Mouse (Mus musculus): ENCODE measurements around the gene Nfe2l3.
A peak's percentile ranks its signal among the peaks of the same experiment; 100 is the strongest.
"Not testable (repeated sequence)": the region's sequence is repeated elsewhere in the genome, so short reads cannot be mapped to it uniquely, and the experiment has no call there.

Gene Nfe2l3

GRCm38 (mm10) chr6:51452927-51453503 is 20.5 kb downstream of the Nfe2l3 start:
- no peak for DNase-seq

DNA sequence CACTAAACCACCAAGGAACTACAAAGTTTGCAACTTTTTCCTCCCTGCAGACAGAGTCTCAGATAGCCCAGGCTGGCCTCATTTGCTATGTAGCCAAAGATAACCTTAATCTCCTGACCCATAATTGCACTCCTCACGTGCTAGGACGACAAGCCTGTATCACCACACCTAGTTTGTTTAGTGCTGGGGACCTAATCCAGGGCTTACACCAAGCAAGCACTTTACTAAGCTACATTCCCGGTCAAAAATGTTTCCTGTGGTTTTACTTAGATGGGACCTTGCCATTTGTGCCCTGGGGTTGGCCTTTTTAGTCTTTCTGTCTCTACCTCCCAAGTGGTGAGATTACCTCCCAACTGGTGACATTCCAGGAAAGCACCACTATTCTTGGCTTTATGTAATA is 22.5 kb downstream of the Nfe2l3 start:
- DNase-seq, result no peak

DNA sequence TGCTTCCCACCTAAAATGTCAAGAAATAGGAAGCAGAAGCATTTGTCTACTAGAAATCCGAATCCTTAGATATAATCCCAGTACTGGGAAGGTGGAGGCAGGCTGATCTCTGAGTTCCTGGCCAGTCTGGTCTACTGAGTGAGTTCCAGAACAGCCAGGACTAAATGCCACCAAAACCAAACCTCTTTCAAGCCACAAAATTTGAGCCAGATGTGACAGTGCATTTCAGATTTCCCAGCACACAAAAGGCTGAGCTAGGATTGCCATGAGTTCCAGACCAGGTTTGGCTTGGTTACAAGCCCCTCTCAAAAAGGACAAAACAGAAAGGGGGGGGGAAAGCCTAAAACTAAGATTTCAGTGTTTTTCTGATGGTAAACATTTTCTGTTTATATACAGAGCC is 23.7 kb downstream of the Nfe2l3 start:
- no peak for DNase-seq

- no peak for DNase-seq
Observed at GRCm38 (mm10) chr6:51457283-51457682, 24.8 kb downstream of the Nfe2l3 start.

- DNase-seq, result no peak
Observed at GRCm38 (mm10) chr6:51457770-51458387, 25.4 kb downstream of the Nfe2l3 start.

- DNase-seq, result no peak
Observed at GRCm38 (mm10) chr6:51458925-51459312, 26.4 kb downstream of the Nfe2l3 start.

GRCm38 (mm10) chr6:51459313-51460020 is 27.0 kb downstream of the Nfe2l3 start:
- no peak for DNase-seq

DNA sequence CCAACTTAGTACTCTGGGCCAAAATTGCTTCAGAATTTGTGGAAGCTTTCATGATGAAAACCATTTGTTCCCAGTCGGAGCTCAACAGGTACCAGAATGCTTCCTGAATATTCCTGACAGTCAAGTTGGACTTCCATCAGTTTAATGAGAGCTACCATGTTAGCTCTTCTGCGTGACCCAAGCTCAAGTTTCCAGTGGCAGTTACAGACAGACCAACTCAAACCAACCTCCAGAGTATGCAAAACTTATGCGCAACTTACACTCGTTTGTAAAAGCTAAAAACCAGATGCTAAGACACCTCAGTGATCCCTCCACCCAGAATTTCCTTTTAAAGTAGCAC is 27.5 kb downstream of the Nfe2l3 start:
- no peak for DNase-seq

- DNase-seq, result no peak
Observed at GRCm38 (mm10) chr6:51460363-51460762, 27.9 kb downstream of the Nfe2l3 start.

- DNase-seq, result no peak
Observed at GRCm38 (mm10) chr6:51467649-51468048, 35.2 kb downstream of the Nfe2l3 start.

DNA sequence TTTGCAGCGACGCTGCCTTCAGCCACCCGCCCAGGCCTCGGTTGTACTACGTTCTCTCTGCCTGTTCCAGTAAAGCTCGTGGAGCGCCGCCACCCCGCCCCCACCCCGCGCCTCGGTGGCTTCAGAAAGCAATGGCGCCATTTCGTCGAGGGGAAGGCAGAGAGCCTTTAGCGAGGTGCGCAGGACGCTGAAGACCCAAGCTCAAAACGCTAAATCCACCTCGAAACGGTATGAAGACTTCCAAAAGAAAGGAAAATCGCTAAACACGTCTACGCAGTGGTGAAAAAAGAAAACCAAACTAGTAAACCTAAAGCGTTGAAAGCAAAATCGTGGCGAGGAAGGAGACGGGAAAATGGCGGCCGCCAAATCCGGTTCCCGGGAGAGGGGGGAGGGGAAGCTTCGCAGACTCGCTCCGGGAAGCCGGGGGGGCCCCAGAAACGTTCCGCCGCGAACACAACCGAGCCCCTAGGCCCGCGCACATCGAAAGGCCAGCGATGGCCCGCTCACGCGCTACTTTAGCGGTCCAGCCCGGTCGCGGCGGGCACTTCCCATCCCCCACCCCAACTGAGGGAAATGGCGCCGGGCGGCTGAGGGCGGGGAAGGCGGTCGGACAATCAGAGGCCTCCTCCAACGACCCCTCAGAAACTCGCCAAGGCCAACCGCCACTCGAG is 36.6 kb downstream of the Nfe2l3 start:
- peak; percentile 80 for DNase-seq

- DNase-seq, result peak; percentile 99
Observed at GRCm38 (mm10) chr6:51469715-51470310, 37.3 kb downstream of the Nfe2l3 start, which contains the start of gene Hnrnpa2b1. Gene Hnrnpa2b1, minus strand, starts transcription at chr6:51469894.

DNA sequence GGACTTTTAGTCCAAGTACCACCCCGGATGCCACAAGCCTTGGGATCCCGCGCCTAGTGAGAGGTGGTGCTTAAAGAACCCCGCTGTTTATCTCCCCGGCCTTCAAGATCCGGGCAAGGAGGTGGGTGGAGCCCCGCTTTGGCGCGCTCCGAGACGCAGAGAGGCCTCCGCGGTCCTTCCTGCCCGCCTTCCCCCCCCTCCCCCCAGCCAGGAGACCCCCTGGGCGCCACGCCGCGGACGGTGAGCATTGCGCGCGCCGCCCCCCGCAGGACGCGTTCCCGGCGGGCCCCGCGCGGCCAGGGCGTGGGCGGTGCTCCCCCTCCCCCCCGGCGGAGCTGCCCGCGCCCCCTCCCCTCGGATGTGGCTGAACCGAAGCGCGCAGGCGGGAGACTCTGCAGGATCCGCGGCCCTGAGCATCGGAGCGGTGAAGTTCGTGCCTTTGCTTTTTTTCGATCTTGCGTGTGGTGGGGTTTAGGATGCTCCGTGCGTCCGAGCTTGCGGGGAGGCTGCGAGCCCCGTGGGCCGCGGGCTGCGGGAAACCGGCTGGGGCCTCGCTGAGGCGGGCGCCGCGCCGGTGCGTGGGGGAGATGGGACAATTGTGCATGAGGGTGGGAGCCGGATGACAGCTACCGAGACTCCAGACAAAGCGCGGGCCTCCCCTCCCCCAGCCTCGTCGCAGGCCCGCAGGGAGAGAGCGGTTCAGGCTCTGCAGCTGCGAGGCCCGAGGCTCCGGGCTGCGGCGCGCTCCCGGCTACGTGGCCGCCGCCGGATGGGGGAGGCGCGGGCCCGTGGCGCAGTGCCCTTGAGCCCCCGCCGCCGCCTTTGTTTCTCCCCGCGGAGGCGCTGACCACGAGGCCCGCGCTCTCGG is 38.1 kb downstream of the Nfe2l3 start, which contains the start of gene Cbx3:
Gene Cbx3, plus strand, starts transcription at position 50 of the 868 bp plus-strand sequence.
- peak; percentile 82 for DNase-seq

DNA sequence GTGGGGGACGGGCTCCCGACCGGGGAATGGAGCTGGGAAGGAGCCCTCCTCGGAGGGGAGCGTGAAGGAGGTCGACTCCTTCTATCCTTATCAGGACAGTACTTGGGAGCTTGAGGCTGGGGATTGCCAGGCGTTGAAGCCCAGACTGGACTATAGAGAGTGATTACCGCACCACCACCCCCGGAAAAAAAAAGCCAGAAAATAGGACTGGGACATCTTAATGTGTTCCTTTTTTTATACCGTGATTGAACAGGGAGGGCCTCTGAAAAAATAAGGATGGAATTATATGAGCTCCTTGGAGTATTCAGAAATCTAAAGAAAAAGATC is 38.7 kb downstream of the Nfe2l3 start:
- no peak for DNase-seq

GRCm38 (mm10) chr6:51471782-51472181 is 39.3 kb downstream of the Nfe2l3 start:
- no peak for DNase-seq

DNA sequence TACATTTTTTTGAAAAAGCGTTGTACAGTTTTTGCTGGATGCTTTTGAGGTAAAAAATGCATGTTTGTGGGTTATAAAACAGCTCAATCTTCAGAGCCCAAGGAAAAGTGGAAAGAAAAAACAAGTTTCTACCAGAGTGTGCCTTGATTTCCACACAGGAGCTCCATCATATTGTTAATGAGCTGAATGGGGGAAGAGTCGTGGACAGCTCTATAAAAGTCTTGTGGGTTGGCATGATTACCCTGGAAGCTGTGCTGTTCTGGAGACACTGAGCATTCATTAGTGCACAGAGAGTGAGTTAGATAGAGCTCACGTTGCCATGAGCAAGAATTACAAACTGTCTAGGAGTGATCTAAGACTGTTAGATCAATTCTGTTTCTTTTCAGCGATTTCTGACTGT is 39.7 kb downstream of the Nfe2l3 start:
- DNase-seq, result no peak

- no peak for DNase-seq
Observed at GRCm38 (mm10) chr6:51479136-51479731, 46.8 kb downstream of the Nfe2l3 start.

DNA sequence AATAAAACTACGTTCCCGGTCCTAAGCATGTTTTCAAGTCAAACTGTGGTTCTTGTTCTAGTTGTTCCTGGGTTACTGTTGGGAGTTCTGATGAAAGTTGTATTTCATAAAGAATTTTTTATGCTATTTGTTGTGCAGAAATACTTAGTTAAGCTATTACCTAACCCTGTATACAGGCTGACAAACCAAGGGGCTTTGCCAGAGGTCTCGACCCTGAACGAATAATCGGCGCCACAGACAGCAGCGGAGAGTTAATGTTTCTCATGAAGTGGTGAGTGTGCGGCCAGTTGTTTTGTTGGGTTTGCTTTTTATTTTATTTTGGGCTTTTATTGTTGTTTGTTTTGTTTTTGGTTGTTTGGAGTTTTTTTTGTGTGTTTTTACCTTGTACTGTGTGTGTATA is 49.1 kb downstream of the Nfe2l3 start:
- no peak for DNase-seq

DNA sequence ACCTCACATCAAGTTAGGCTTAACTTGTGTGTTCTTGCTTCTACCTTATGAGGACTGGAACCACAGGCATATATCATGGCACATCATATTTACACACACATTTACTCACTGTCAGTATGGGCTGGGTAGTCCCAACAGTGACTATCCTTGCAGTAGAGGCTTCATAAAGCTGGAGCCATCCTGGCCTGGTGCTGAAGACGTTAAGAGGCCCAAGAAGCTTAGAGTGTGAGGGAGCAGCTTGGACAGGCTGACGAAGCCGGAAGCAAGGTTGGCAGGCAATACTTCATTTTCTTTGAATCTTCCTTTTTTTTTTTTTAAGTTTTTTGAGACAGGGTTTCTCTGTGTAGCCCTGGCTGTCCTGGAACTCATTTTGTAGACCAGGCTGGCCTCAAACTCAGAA is 51.4 kb downstream of the Nfe2l3 start:
- no peak for DNase-seq

GRCm38 (mm10) chr6:51484556-51484955 is 52.1 kb downstream of the Nfe2l3 start:
- DNase-seq, result not testable (repeated sequence)

DNA sequence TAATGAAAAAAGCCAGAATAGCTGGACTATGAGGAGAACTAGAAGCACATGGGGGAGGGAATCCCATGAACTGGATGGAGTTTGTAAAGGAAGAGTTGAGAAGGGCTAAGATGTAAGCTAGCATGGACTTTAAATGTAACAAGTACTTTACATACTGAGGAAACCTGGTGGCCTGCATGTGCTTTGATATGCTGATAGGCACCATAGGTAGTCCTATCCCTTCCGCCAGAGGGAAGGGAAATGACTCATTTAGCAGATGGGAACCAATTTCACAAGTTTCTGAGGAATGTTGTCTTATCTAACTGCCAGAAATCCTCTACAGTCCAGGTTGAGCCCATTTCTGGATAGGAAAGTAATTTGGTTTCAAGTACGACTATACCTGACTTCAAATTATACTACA is 53.2 kb downstream of the Nfe2l3 start:
- no peak for DNase-seq

GRCm38 (mm10) chr6:51486076-51486710 is 53.7 kb downstream of the Nfe2l3 start:
- DNase-seq, result no peak

Data from lung, postnatal 14 days (tissue).